Mouse (Mus musculus) heart, adult 2 months (tissue): ENCODE data around the gene Opn4.

Experiments
- EP300 ChIP-seq: fragments of 200-500 bp; IDR thresholded peaks from 2 replicates; pipeline ENCODE4 v1.6.1; 2011; ENCODE audit warnings: low read depth, low read length, control low read depth; ENCODE audit not compliant: insufficient read depth
- POLR2A ChIP-seq: fragments of 200-500 bp; IDR thresholded peaks from 2 replicates; pipeline ENCODE4 v1.6.1; 2011; ENCODE audit warnings: mild to moderate bottlenecking, low read depth, low read length, control low read depth; ENCODE audit not compliant: insufficient read depth

- TF ChIP-seq POLR2A (no peak; the same call in 1 of the 2 replicates), EP300 (peak; percentile 61)
Observed at GRCm38 (mm10) chr14:34567697-34568096, 32.2 kb downstream of the Opn4 start.
